Mouse (Mus musculus) CD4-positive, CD25-positive, alpha-beta regulatory T cell, adult 9 weeks (primary cell): ENCODE results near the gene Prr23a2. TPM values are rescaled to one million over a fixed set of nuclear protein-coding genes. Genes with fewer than 3 reads are reported as not detected.

Source experiments
- polyA plus RNA-seq: library from polyadenylated mRNA; unstranded; fragments of 100-300 nt; shearing (Covaris generic); gene quantifications from one replicate; pipeline ENCODE4 v1.2.1, GENCODE M21; 2017

The Prr23a2 gene
- polyA plus RNA-seq = not detected

DNA sequence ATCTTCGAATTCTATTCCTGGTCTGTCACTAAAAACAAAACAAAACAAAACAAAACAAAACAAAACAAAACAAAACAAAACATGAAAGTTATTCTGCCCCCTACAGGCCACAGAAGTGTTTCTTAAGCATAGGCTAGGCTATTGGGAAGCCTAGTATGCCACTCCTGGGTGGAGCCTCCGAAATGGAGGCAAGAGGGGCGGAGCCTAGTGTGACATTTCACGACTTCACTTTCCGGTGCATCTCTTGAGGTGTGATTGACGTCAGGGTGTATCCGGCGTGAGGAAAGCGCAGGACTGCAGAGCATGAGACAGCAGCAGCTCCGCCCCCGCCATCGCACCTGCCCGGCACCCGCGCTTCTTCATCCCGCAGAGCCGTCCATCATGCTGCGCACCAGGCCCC, at the start of gene Prr23a2:
Prr23a2 (plus strand) TSS at position 285 of the 400 bp plus-strand sequence.

DNA sequence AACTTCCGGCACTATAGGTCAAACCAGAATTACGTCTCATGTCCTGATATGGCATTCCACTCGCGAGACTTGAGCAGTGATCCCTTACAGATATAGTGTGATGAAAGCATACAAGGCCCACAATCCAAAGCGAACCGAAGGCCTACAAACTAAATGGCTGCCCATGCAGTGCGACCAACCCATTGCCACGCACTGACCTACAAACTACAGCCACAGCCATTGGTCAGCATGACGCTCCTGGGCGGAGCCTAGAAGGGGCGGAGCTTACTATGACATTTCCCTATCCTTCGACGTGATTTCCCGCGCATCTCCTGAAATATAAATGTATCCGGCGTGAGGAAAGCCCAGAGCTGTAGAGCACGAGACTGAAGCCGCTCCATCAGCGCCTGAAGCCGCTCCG, 14.2 kb upstream of the Prr23a2 start, which contains the start of gene Prr23a1:
Prr23a1 (plus strand) TSS at position 387 of the 400 bp plus-strand sequence.

DNA sequence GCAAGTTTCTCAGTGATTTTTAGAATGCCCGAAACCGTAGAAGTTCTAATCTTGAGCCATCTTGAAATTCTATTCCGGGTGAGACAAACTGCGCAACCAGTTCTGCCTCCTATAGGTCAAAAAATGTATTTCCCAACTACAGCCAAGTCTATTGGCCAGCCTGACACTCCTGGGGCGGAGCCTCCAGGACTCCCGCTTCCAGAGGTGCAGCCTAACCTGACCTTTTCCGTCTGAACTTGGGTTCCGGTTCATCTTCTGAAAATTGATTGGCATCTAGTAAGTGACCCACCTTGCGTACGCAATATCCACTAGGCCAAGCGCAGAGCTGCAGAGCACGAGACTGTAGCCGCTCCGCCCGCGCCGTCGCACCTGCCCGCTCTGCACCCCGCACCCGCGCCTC, 8.3 kb downstream of the Prr23a2 start, which contains the start of gene Prr23a3:
Prr23a3 (plus strand) TSS at position 197 of the 400 bp plus-strand sequence.

DNA sequence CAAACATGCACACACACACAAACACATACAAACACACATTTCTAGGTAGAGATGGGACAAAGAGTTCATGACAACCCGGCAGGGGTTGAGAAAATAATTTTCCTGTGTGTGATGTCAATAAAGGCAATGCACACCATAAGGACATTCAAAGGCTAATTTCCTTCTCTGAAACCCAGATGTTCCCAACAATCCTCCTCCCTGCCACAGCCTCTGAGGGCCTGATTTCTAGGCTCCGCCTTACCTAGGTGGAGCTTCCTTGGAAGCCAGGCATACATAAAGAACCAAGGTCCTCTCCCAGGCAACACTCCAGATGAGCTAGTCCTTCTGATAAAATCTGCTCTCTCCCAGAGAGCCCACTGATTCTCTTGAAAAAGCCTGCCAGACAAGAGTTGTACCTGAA, 46.5 kb downstream of the Prr23a2 start, which contains the start of gene 7420426K07Rik:
7420426K07Rik (plus strand) TSS at position 301 of the 400 bp plus-strand sequence.

Other genes starting within 250 kb of the Prr23a2 start
- gene Prr23a1, start 14.0 kb upstream of the Prr23a2 start, polyA plus RNA-seq = not detected
- gene Prr23a3, start 8.3 kb downstream of the Prr23a2 start, polyA plus RNA-seq = not detected
- not detected for gene 7420426K07Rik, start 46.6 kb downstream of the Prr23a2 start, polyA plus RNA-seq
- gene Foxl2, start 98.8 kb downstream of the Prr23a2 start, polyA plus RNA-seq = not detected
- 68.6 TPM for gene Faim, start 129.9 kb downstream of the Prr23a2 start, polyA plus RNA-seq
- gene Gm1123, start 179.2 kb downstream of the Prr23a2 start, polyA plus RNA-seq = 1.2 TPM